Mouse (Mus musculus) cortical plate, adult 2 months (tissue): ENCODE results near the gene Cpvl.

Experiments
- CTCF ChIP-seq: fragments of 200-500 bp; IDR thresholded peaks from 2 replicates; pipeline ENCODE4 v1.5.1; 2011; ENCODE audit warnings: mild to moderate bottlenecking, control low read depth, low read length; ENCODE audit not compliant: insufficient read depth; ENCODE audit errors: extremely low read depth
- POLR2A ChIP-seq: fragments of 200-500 bp; IDR thresholded peaks from 2 replicates; pipeline ENCODE4 v1.6.1; 2011; ENCODE audit warnings: mild to moderate bottlenecking, low read length, control low read depth; ENCODE audit not compliant: insufficient read depth; ENCODE audit errors: extremely low read depth

GRCm38 (mm10) chr6:53920041-53920440 lies 58.4 kb downstream of the Cpvl start:
- TF ChIP-seq CTCF (no peak), POLR2A (no peak)
